Mouse (Mus musculus) myocyte (in vitro differentiated cells): ENCODE data around the gene Urah. TPM values are rescaled to one million over a fixed set of nuclear protein-coding genes. Genes with fewer than 3 reads are reported as not detected.

Experiments used
- H3K27me3 ChIP-seq: one replicate; pipeline ENCODE4 v1.6.1; 2011; ENCODE audit not compliant: control insufficient read depth, insufficient read depth, insufficient read length
- H3K36me3 ChIP-seq: one replicate; pipeline ENCODE4 v1.6.1; 2011; ENCODE audit not compliant: control insufficient read depth, insufficient read depth
- H3K4me2 ChIP-seq: one replicate; pipeline ENCODE4 v1.6.1; 2011; ENCODE audit warnings: low read depth, control low read depth
- H3K4me3 ChIP-seq: one replicate; pipeline ENCODE4 v1.5.1; 2011; ENCODE audit warnings: mild to moderate bottlenecking, control low read depth, moderate library complexity
- H3K79me2 ChIP-seq: one replicate; pipeline ENCODE4 v1.6.1; 2011; ENCODE audit not compliant: control insufficient read depth, insufficient read depth
- H3ac ChIP-seq: one replicate; pipeline ENCODE4 v1.6.1; 2011; ENCODE audit not compliant: control insufficient read depth, insufficient read length
- E2F4 ChIP-seq: IDR thresholded peaks from one replicate; pipeline ENCODE4 v1.6.1; 2011; ENCODE audit warnings: mild to moderate bottlenecking, control low read depth, moderate library complexity; ENCODE audit not compliant: insufficient read depth
- MAX ChIP-seq: IDR thresholded peaks from one replicate; pipeline ENCODE4 v1.6.1; 2011; ENCODE audit warnings: low read depth, mild to moderate bottlenecking, control low read depth
- MYOG ChIP-seq, 3 experiments: IDR thresholded peaks; one replicate each; pipeline ENCODE4 v1.6.1; 2011; ENCODE audit warnings: control low read depth in 2 of 3, low read depth in 2 of 3, mild to moderate bottlenecking in 2 of 3; ENCODE audit not compliant: insufficient read length in 2 of 3, control insufficient read depth in 1 of 3, insufficient read depth in 1 of 3
- POLR2AphosphoS2 ChIP-seq: IDR thresholded peaks from one replicate; pipeline ENCODE4 v1.6.1; 2011; ENCODE audit warnings: low read depth, control low read depth; ENCODE audit not compliant: insufficient read length
- REST ChIP-seq: IDR thresholded peaks from one replicate; pipeline ENCODE4 v1.6.1; 2011; ENCODE audit warnings: mild to moderate bottlenecking, control low read depth, moderate library complexity; ENCODE audit not compliant: insufficient read depth, insufficient read length
- TCF12 ChIP-seq: IDR thresholded peaks from one replicate; pipeline ENCODE4 v1.6.1; 2011; ENCODE audit warnings: mild to moderate bottlenecking, control low read depth; ENCODE audit not compliant: poor library complexity, insufficient read depth, severe bottlenecking
- polyA plus RNA-seq: library from polyadenylated mRNA; unstranded; fragments of >200 nt; fragmentation: generic; extraction: Trizol; gene quantifications from one replicate; pipeline ENCODE4 v1.2.1, GENCODE M21; 2012; ENCODE audit warnings: missing spikeins

Gene Urah
- polyA plus RNA-seq, 1 experiment = 0.13 TPM

DNA sequence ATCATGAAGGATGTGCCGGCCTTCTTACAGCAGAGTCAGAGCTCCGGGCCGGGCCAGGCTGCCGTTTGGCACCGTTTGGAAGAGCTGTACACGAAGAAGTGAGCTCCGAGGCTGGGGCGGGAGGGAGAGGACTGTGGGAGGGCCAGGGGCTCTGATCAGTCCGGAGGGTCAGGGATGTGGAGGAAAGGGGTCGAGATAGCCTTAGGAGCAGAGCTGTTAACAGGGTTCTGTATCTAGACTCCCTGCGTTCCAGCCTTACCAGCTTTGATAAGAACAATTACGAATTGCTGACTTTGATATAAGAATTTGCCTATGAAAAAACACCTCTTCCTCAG, 47.6 kb downstream of the Urah start:
- peaks cover 38% of the 10 kb centered on the region for H3K79me2 ChIP-seq
- TF ChIP-seq POLR2AphosphoS2 = no peak
- no peak for TF ChIP-seq REST
- TF ChIP-seq MAX = no peak
- TF ChIP-seq MYOG (IDR thresholded peaks at IDR 0.05; ENCODE audit: control insufficient read depth in 1 of 3, insufficient read depth in 1 of 3, insufficient read length in 2 of 3, low read depth in 2 of 3) = no peak
- TF ChIP-seq TCF12 = no peak
- TF ChIP-seq E2F4 = no peak
- H3K4me3 ChIP-seq = peak overlapping the region; percentile 98
- peaks cover 16% of the 10 kb centered on the region for H3K36me3 ChIP-seq
- peak overlapping the region; percentile 69 for H3K4me2 ChIP-seq
- peak overlapping the region; percentile 40 for H3ac ChIP-seq
- no peaks in the 10 kb centered on the region for H3K27me3 ChIP-seq

Other genes with a start within 250 kb of the Urah start
- not detected for gene Olfr46, start 233.7 kb upstream of the Urah start, polyA plus RNA-seq
- not detected for gene Olfr61, start 206.0 kb upstream of the Urah start, polyA plus RNA-seq
- not detected for gene Olfr53, start 188.6 kb upstream of the Urah start, polyA plus RNA-seq
- not detected for gene Olfr539, start 175.1 kb upstream of the Urah start, polyA plus RNA-seq
- gene Olfr45, start 153.1 kb upstream of the Urah start, polyA plus RNA-seq = not detected
- gene Olfr541, start 137.8 kb upstream of the Urah start, polyA plus RNA-seq = not detected
- gene Cyp2e1, start 71.3 kb upstream of the Urah start, polyA plus RNA-seq = not detected
- not detected for gene Syce1, start 47.2 kb upstream of the Urah start, polyA plus RNA-seq
- gene Zfp941, start 12.8 kb upstream of the Urah start, polyA plus RNA-seq = 0.13 TPM
- gene Scgb1c1, start 10.5 kb downstream of the Urah start, polyA plus RNA-seq = not detected
- 0.07 TPM for gene Odf3, start 12.8 kb downstream of the Urah start, polyA plus RNA-seq
- gene Gm45785, start 21.3 kb downstream of the Urah start, polyA plus RNA-seq = not detected
- gene Ric8a, start 21.9 kb downstream of the Urah start, polyA plus RNA-seq = 123 TPM
- 25.8 TPM for gene Bet1l, start 22.6 kb downstream of the Urah start, polyA plus RNA-seq
- gene Psmd13, start 47.0 kb downstream of the Urah start, polyA plus RNA-seq = 201 TPM
- gene Sirt3, start 47.3 kb downstream of the Urah start, polyA plus RNA-seq = 28.8 TPM
- gene Cox8b, start 65.4 kb downstream of the Urah start, polyA plus RNA-seq = 534 TPM
- 0.01 TPM for gene Nlrp6, start 85.9 kb downstream of the Urah start, polyA plus RNA-seq
- gene Pgghg, start 106.4 kb downstream of the Urah start, polyA plus RNA-seq = 11.6 TPM
- gene Ifitm5, start 115.3 kb downstream of the Urah start, polyA plus RNA-seq = 0.47 TPM
- gene Gm45717, start 120.9 kb downstream of the Urah start, polyA plus RNA-seq = 0.12 TPM
- 493 TPM for gene Ifitm2, start 121.0 kb downstream of the Urah start, polyA plus RNA-seq
- 19.9 TPM for gene Ifitm1, start 132.2 kb downstream of the Urah start, polyA plus RNA-seq
- 1,312 TPM for gene Ifitm3, start 175.8 kb downstream of the Urah start, polyA plus RNA-seq
- 4.4 TPM for gene Ifitm6, start 182.9 kb downstream of the Urah start, polyA plus RNA-seq
- gene Gm17387, start 194.1 kb downstream of the Urah start, polyA plus RNA-seq = not detected
- 0.46 TPM for gene B4galnt4, start 226.1 kb downstream of the Urah start, polyA plus RNA-seq
- 0.25 TPM for gene Pkp3, start 243.2 kb downstream of the Urah start, polyA plus RNA-seq